Mouse (Mus musculus) bone marrow, adult 2 months (tissue): Measurements from ENCODE around the gene Polr2g. TPM values are rescaled to one million over a fixed set of nuclear protein-coding genes. Genes with fewer than 3 reads are reported as not detected.

Source experiments
- H3K27ac ChIP-seq: fragments of 200-500 bp; 2 replicates; pipeline ENCODE4 v1.5.1; 2012; ENCODE audit warnings: low read depth, mild to moderate bottlenecking, control low read depth, inconsistent platforms, low read length; ENCODE audit not compliant: control insufficient read depth, poor library complexity, insufficient read depth
- H3K4me1 ChIP-seq: fragments of 200-500 bp; 2 replicates; pipeline ENCODE4 v1.6.1; 2011; ENCODE audit warnings: low read length; ENCODE audit not compliant: control insufficient read depth, insufficient read depth
- H3K4me3 ChIP-seq: fragments of 200-500 bp; replicated peaks from 2 replicates; pipeline ENCODE3; 2011; ENCODE audit warnings: mild to moderate bottlenecking, low read depth, low read length, control low read depth; ENCODE audit not compliant: control insufficient read depth
- CTCF ChIP-seq: fragments of 200-500 bp; IDR thresholded peaks from 2 replicates; pipeline ENCODE4 v1.5.1; 2011; ENCODE audit warnings: low read length, control low read depth; ENCODE audit not compliant: control insufficient read depth, insufficient read depth
- POLR2A ChIP-seq: fragments of 200-500 bp; IDR thresholded peaks from 2 replicates; pipeline ENCODE4 v1.6.1; 2011; ENCODE audit warnings: low read depth, mild to moderate bottlenecking, control low read depth, low read length, borderline replicate concordance; ENCODE audit not compliant: control insufficient read depth
- WGBS: fragments of 180-500 bp; shearing (Covaris S2); methylation state at CpG from one replicate; pipeline ENCODE4 v1.1.7; 2018; 5-methylcytosine and 5-hydroxymethylcytosine counted together
- polyA plus RNA-seq: library from polyadenylated mRNA; stranded (reverse); fragments of >200 nt; gene quantifications from 2 replicates; pipeline ENCODE4 v1.2.4, GENCODE M21; 2011; ENCODE audit warnings: low replicate concordance; ENCODE audit not compliant: missing spikeins, insufficient read depth, insufficient read length

The Polr2g gene
- polyA plus RNA-seq, 1 experiment, result 61.1 TPM

- 69% methylated on average over 11 of the region's 11 CpGs for WGBS
- no peak overlapping the region for H3K4me3 ChIP-seq
- peaks cover 2% of the 10 kb centered on the region; the same call in 1 of the 2 replicates for H3K4me1 ChIP-seq
- no peak for TF ChIP-seq POLR2A
- no peak for TF ChIP-seq CTCF
- H3K27ac ChIP-seq, result no peak overlapping the region
Observed at GRCm38 (mm10) chr19:8803879-8804660, 5.7 kb upstream of the Polr2g start.

GRCm38 (mm10) chr19:8803204-8803780 lies 4.9 kb upstream of the Polr2g start:
- TF ChIP-seq CTCF (no peak), POLR2A (no peak)
- H3K4me3 ChIP-seq, result no peak overlapping the region
- peaks cover 2% of the 10 kb centered on the region; the same call in 1 of the 2 replicates for H3K4me1 ChIP-seq
- no peak overlapping the region for H3K27ac ChIP-seq
- WGBS, result 70% methylated on average over 9 of the region's 9 CpGs

- H3K4me1 ChIP-seq, result peaks cover 2% of the 10 kb centered on the region; the same call in 1 of the 2 replicates
- TF ChIP-seq CTCF (no peak), POLR2A (no peak)
- 1% methylated on average over 30 of the region's 30 CpGs for WGBS
- peak within 1 kb of the TSS; percentile 39 for H3K27ac ChIP-seq
- H3K4me3 ChIP-seq, result peak within 1 kb of the TSS; percentile 87
Observed at GRCm38 (mm10) chr19:8802130-8802821, 3.9 kb upstream of the Polr2g start, which contains the start of gene Zbtb3. TSS of gene Zbtb3 (plus strand) at chr19:8802555.

GRCm38 (mm10) chr19:8798947-8799315 lies 554 bp upstream of the Polr2g start:
- H3K4me1 ChIP-seq, result 0 out of 2 replicates have a peak, but pooled peaks cover under 1% of the 10 kb centered on the region
- H3K27ac ChIP-seq, result no peak overlapping the region
- H3K4me3 ChIP-seq, result no peak overlapping the region
- TF ChIP-seq CTCF (no peak), POLR2A (no peak)

- TF ChIP-seq CTCF, result no peak
- WGBS, result 73% methylated on average over 7 of the region's 7 CpGs
- no peaks in the 10 kb centered on the region for H3K4me1 ChIP-seq
- no peak overlapping the region for H3K27ac ChIP-seq
- H3K4me3 ChIP-seq, result no peak overlapping the region
Observed at GRCm38 (mm10) chr19:8790171-8790570, 8.2 kb downstream of the Polr2g start.

GRCm38 (mm10) chr19:8789171-8789570 lies 9.2 kb downstream of the Polr2g start:
- 83% methylated on average over 1 of the region's 1 CpGs for WGBS

GRCm38 (mm10) chr19:8788521-8788920 lies 9.9 kb downstream of the Polr2g start:
- Histone ChIP-seq H3K4me1 (no peaks in the 10 kb centered on the region), H3K27ac (no peak overlapping the region), H3K4me3 (no peak overlapping the region)
- TF ChIP-seq POLR2A (no peak), CTCF (no peak)
- WGBS, result 78% methylated on average over 3 of the region's 3 CpGs

More at GRCm38 (mm10) chr19:8789171-8789570, 9.2 kb downstream of the Polr2g start:
- Histone ChIP-seq H3K27ac (no peak overlapping the region), H3K4me1 (no peaks in the 10 kb centered on the region), H3K4me3 (no peak overlapping the region)
- no peak for TF ChIP-seq CTCF
- no peak for TF ChIP-seq POLR2A
